8 mouse cellular contexts compared by ENCODE assay signal in the genomic region with DNA sequence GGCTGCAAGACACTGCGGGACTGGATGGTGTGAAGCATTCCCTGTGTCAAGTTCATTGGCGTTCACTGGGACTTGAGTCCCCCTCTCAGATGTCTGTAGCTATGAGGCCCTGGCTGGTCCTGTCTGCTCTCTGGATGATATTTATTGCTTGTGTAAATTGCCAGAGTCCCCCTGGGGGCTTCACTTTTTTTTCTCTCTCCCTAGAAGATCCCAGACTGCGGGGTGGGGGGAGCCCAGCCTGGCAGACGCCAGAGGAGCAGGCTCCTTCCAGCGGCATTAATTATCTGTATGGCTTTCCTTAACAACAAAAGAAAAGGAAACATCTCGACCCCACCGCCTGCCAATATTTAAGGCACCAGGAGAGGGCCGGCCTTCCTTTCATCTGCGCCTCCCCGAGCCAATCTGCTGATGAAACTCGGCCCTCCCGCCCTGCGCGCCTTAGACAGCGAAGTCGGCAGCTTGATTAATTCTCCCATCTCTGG.
DNase-seq lines count a peak whose midpoint lies in the region; ATAC-seq and TF ChIP-seq lines count a peak whose summit lies in the region.

No protein-coding gene starts in this region.

- no peaks in the 10 kb centered on the region for H3K36me3 ChIP-seq in lung, embryonic 14.5 days (ENCODE audit: insufficient read depth)
- H3K36me3 ChIP-seq in forebrain, embryonic 11.5 days (ENCODE audit: control insufficient read depth, insufficient read depth, low read length) = no peaks in the 10 kb centered on the region
- H3K36me3 ChIP-seq in limb, embryonic 11.5 days (ENCODE audit: control insufficient read depth, insufficient read depth, low read length) = no peaks in the 10 kb centered on the region

- no peak overlapping the region for H3K4me3 ChIP-seq in lung, embryonic 14.5 days (ENCODE audit: low read depth, low read length)
- H3K4me3 ChIP-seq in forebrain, embryonic 11.5 days (ENCODE audit: low read depth, low read length) = no peak overlapping the region
- no peak overlapping the region for H3K4me3 ChIP-seq in limb, embryonic 11.5 days (ENCODE audit: low read depth, low read length)
- no peak overlapping the region for H3K4me3 ChIP-seq in gastrocnemius, adult 2 months

- no peak overlapping the region for H3K9ac ChIP-seq in lung, embryonic 14.5 days
- peak overlapping the region; percentile 10; the same call in 1 of the 2 replicates for H3K9ac ChIP-seq in forebrain, embryonic 11.5 days (ENCODE audit: low read length)
- H3K9ac ChIP-seq in limb, embryonic 11.5 days (ENCODE audit: low read length) = no peak overlapping the region

- H3K4me2 ChIP-seq in lung, embryonic 14.5 days = peak overlapping the region; percentile 41
- H3K4me2 ChIP-seq in forebrain, embryonic 11.5 days (ENCODE audit: low read depth, low read length, severe bottlenecking) = peak overlapping the region; percentile 3; the same call in 1 of the 2 replicates
- peak overlapping the region; percentile 7; the same call in 1 of the 2 replicates for H3K4me2 ChIP-seq in limb, embryonic 11.5 days (ENCODE audit: low read depth, severe bottlenecking)

- intact Hi-C loops in gastrocnemius, adult 2 months (cut with DNase I) = no loop called here

- 0 out of 2 replicates have a peak, but pooled peaks cover 9% of the 10 kb centered on the region for H3K4me1 ChIP-seq in lung, embryonic 14.5 days (ENCODE audit: insufficient read depth)
- peaks cover 9% of the 10 kb centered on the region for H3K4me1 ChIP-seq in forebrain, embryonic 11.5 days (replicated peaks; ENCODE audit: control insufficient read depth, insufficient read depth, low read length)
- H3K4me1 ChIP-seq in limb, embryonic 11.5 days (ENCODE audit: control insufficient read depth, insufficient read depth, low read length) = peaks cover 6% of the 10 kb centered on the region; the same call in 1 of the 2 replicates

- peak overlapping the region; percentile 60; the same call in 1 of the 2 replicates for H3K27ac ChIP-seq in lung, embryonic 14.5 days (ENCODE audit: low read depth)
- H3K27ac ChIP-seq in forebrain, embryonic 11.5 days (ENCODE audit: low read depth, low read length) = peak overlapping the region; percentile 66
- no peak overlapping the region; the same call in 1 of the 2 replicates for H3K27ac ChIP-seq in limb, embryonic 11.5 days (replicated peaks; ENCODE audit: low read depth, low read length)
- no peak overlapping the region for H3K27ac ChIP-seq in gastrocnemius, adult 2 months

- peak; percentile 47 for ATAC-seq in lung, embryonic 14.5 days (ENCODE audit: insufficient read depth)
- peak; percentile 46; the same call in 1 of the 2 replicates for ATAC-seq in forebrain, embryonic 11.5 days (replicated peaks; ENCODE audit: low FRiP score)
- ATAC-seq in limb, embryonic 11.5 days (ENCODE audit: insufficient number of reproducible peaks, low FRiP score, low TSS enrichment, low read depth) = peak; percentile 44; the same call in 1 of the 2 replicates

- DNase-seq in lung, embryonic 14.5 days = peak; percentile 85
- no peak for DNase-seq in lung, postnatal 25 days (ENCODE audit: low spot score)
- peak; percentile 68 for DNase-seq in forebrain, embryonic 11.5 days (ENCODE audit: low spot score)
- peak; percentile 70 for DNase-seq in limb, embryonic 11.5 days (ENCODE audit: low spot score)
- DNase-seq in retina, embryonic 14.5 days (ENCODE audit: low spot score) = peak; percentile 41
- DNase-seq in gastrocnemius, adult 2 months = no peak
- DNase-seq in right cerebral cortex, adult 18-20 months = no peak
- DNase-seq in thymus, postnatal 25 days = no peak

- no peaks in the 10 kb centered on the region for H3K27me3 ChIP-seq in lung, embryonic 14.5 days (ENCODE audit: insufficient read depth, low read length)
- no peaks in the 10 kb centered on the region for H3K27me3 ChIP-seq in forebrain, embryonic 11.5 days (ENCODE audit: control insufficient read depth, insufficient read depth, low read length)
- H3K27me3 ChIP-seq in limb, embryonic 11.5 days (ENCODE audit: control insufficient read depth, insufficient read depth, low read length) = no peaks in the 10 kb centered on the region

- peak; percentile 21; the same call in 1 of the 2 replicates for TF ChIP-seq CTCF in lung, embryonic 14.5 days (IDR thresholded peaks at IDR 0.05; ENCODE audit: low read depth)
- no peak for TF ChIP-seq CTCF in gastrocnemius, adult 2 months (IDR thresholded peaks at IDR 0.05)

- WGBS in lung, embryonic 14.5 days = 11% methylated on average over 16 of the region's 16 CpGs
- WGBS in forebrain, embryonic 11.5 days = 33% methylated on average over 16 of the region's 16 CpGs
- 1% methylated on average over 16 of the region's 16 CpGs for WGBS in limb, embryonic 11.5 days

- no peaks in the 10 kb centered on the region for H3K9me3 ChIP-seq in lung, embryonic 14.5 days (ENCODE audit: low read depth, low read length)
- H3K9me3 ChIP-seq in forebrain, embryonic 11.5 days (ENCODE audit: control insufficient read depth, low read length) = no peaks in the 10 kb centered on the region
- no peaks in the 10 kb centered on the region for H3K9me3 ChIP-seq in limb, embryonic 11.5 days (ENCODE audit: control insufficient read depth, low read length)

Comparison
In these comparisons a context has a peak if more than half of its experiments do, and no peak if none do; other contexts are left out.
1. DNase-seq: peak in lung, embryonic 14.5 days (single experiment), forebrain, embryonic 11.5 days (single experiment), limb, embryonic 11.5 days (single experiment) and retina, embryonic 14.5 days (single experiment); none in lung, postnatal 25 days (single experiment), gastrocnemius, adult 2 months (single experiment), right cerebral cortex, adult 18-20 months (single experiment) and thymus, postnatal 25 days (single experiment).
2. H3K27ac ChIP-seq: peak in lung, embryonic 14.5 days (single experiment) and forebrain, embryonic 11.5 days (single experiment); none in limb, embryonic 11.5 days (single experiment) and gastrocnemius, adult 2 months (single experiment).
3. Peak in every context shown above with its lines, with median percentiles within 50 percentile points of each other: ATAC-seq and H3K4me2 ChIP-seq.